Mouse (Mus musculus) liver, embryonic 11.5 days (tissue): ENCODE measurements around the gene Slc27a1. TPM values are rescaled to one million over a fixed set of nuclear protein-coding genes. Genes with fewer than 3 reads are reported as not detected.
"Not testable (repeated sequence)": the region's sequence is repeated elsewhere in the genome, so short reads cannot be mapped to it uniquely, and the experiment has no call there.

Source experiments
- ATAC-seq: fragments of 200-750 bp; cut with Nextera tagmentation; replicated peaks from 2 replicates; pipeline ENCODE4 v1.8.0; 2017; ENCODE audit warnings: moderate number of reproducible peaks, mild to moderate bottlenecking, moderate TSS enrichment, moderate library complexity; ENCODE audit not compliant: low FRiP score
- DNase-seq: peaks from one replicate; pipeline ENCODE4 v3.0.0-alpha.2; 2017; ENCODE audit warnings: low spot score
- H3K27ac ChIP-seq: fragments of 300-500 bp; sonication (generic); 2 replicates; pipeline ENCODE4 v1.5.1; 2014; ENCODE audit warnings: mild to moderate bottlenecking, low read depth, low read length, control low read depth
- H3K27me3 ChIP-seq: fragments of 300-500 bp; sonication (generic); replicated peaks from 2 replicates; pipeline ENCODE4 v1.6.1; 2014; ENCODE audit warnings: low read length, mixed read lengths; ENCODE audit not compliant: control insufficient read depth, insufficient read depth
- H3K36me3 ChIP-seq: fragments of 300-500 bp; sonication (generic); 2 replicates; pipeline ENCODE4 v1.6.1; 2014; ENCODE audit warnings: mild to moderate bottlenecking, low read length, moderate library complexity, mixed read lengths; ENCODE audit not compliant: control insufficient read depth, insufficient read depth
- H3K4me1 ChIP-seq: fragments of 300-500 bp; sonication (generic); replicated peaks from 2 replicates; pipeline ENCODE4 v1.6.1; 2014; ENCODE audit warnings: low read length, mixed read lengths; ENCODE audit not compliant: control insufficient read depth, insufficient read depth
- H3K4me2 ChIP-seq: fragments of 300-500 bp; sonication (generic); 2 replicates; pipeline ENCODE4 v1.6.1; 2014; ENCODE audit warnings: mild to moderate bottlenecking, control low read depth, moderate library complexity
- H3K4me3 ChIP-seq: fragments of 300-500 bp; sonication (generic); 2 replicates; pipeline ENCODE4 v1.5.1; 2014; ENCODE audit warnings: low read depth, low read length, control low read depth
- H3K9ac ChIP-seq: fragments of 300-500 bp; sonication (generic); 2 replicates; pipeline ENCODE4 v1.6.1; 2014; ENCODE audit warnings: low read depth, low read length, control low read depth
- H3K9me3 ChIP-seq: fragments of 300-500 bp; sonication (generic); 2 replicates; pipeline ENCODE4 v1.6.1; 2016; ENCODE audit warnings: low read length, inconsistent platforms, mixed read lengths; ENCODE audit not compliant: control insufficient read depth
- WGBS: fragments of 180-500 bp; shearing (Covaris S2); extraction: QIAGEN DNeasy Blood & Tissue Kit; methylation state at CpG from one replicate; pipeline ENCODE4 v1.1.7; 2014; 5-methylcytosine and 5-hydroxymethylcytosine counted together
- polyA plus RNA-seq: library from polyadenylated mRNA; unstranded; fragments of >200 nt; fragmentation: Nextera tagmentation; extraction: Ambion mirVana; gene quantifications from 2 replicates; pipeline ENCODE4 v1.2.1, GENCODE M21; 2014

Slc27a1 gene
- polyA plus RNA-seq = 6.2 and 7.0 TPM in 2 replicates

DNA sequence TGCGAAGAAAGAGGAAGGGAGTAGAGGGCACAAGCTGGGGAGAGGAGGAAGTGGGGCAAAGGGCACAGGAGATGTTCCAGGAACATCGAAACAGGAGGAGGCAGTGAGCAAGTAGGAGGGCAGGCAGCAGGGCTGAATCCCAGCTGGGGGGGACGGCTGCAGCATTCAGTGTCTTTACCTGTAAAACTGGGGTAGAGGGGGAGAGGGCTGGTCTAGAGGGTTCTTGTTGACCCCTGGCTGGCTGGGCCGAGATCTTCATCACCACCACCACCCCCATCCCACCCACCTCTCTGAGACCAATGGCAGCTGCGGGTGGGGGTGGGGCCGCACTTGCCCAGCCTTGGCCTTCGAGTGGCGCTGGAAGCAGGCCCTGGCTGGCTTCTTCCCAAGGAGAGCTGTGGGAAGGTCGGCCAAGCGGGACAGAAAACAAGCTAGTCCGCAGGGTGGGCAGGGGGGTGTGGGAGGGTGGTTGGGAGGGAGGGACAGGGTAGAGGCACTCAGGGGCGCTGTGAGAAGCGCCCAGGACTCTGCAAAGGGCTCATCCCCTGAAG is at the start of gene Slc27a1:
TSS of gene Slc27a1 (plus strand) at position 496 of the 551 bp plus-strand sequence.
- Histone ChIP-seq H3K27ac (no peak within 1 kb of the TSS), H3K4me1 (peaks cover 8% of the 10 kb centered on the region), H3K36me3 (no peaks in the 10 kb centered on the region), H3K4me3 (peak within 1 kb of the TSS; percentile 67), H3K27me3 (peaks cover 7% of the 10 kb centered on the region), H3K4me2 (peak within 1 kb of the TSS; percentile 94), H3K9ac (0 out of 2 replicates have a peak within 1 kb of the TSS, but pooled peaks have one; percentile 25), H3K9me3 (no peaks in the 10 kb centered on the region)
- ATAC-seq = no peak
- DNase-seq = no peak
- whole genome bisulfite sequencing = 21% methylated on average over 13 of the region's 13 CpGs

DNA sequence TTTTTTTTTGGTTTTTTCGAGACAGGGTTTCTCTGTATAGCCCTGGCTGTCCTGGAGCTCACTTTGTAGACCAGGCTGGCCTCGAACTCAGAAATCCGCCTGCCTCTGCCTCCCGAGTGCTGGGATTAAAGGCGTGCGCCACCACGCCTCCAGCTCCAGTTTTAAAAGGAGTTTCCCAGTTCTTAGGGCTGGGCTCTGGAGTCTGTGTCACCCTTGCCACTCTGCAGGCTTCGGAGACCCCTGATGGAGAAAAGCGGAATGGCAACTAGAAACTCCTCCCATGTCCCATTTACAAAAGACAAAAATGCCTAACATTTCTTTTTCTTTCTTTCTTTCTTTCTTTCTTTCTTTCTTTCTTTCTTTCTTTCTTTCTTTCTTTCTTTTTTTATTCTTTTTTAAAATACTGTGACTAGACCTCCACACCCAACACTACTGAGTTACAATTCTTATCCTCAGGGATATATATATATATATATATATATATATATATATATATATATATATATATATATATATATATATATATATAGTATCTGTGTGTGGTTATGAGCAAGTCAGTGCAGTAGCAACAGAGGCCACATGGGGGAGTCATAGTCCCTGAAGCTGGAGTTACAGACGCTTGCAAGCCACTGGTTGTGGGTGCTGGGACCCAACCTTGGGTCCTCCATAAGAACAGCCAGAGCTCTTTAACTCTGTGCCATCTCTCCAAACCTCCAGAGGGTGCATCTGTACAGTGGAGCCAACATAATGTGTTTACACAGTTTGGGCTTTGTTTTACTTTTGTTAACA is 49.5 kb upstream of the Slc27a1 start:
- not testable (repeated sequence) for H3K4me1 ChIP-seq, DNase-seq, H3K4me3 ChIP-seq, H3K9me3 ChIP-seq, ATAC-seq, H3K36me3 ChIP-seq, H3K27me3 ChIP-seq, H3K9ac ChIP-seq, H3K27ac ChIP-seq, H3K4me2 ChIP-seq
- WGBS = 35% methylated on average over 9 of the region's 10 CpGs

DNA sequence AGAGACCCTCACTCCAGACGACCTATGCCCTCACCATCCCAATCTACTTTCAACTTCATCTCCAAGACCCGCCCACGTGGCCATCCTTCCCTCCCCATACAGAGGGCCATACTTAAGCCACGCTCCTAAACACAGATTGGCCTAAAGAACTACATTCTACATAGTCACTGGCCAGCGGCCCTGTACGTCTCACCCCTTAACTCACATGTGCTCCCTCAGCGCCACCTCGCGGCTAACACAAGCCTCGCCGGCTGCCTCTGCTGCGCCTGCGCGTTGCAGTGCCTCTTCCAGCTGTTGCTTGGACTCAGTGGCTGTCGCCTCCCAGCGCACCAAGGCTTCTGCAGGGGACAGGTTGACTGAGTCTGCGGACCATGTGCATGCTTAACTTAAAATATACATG is 47.0 kb upstream of the Slc27a1 start:
- peaks cover 14% of the 10 kb centered on the region for H3K4me1 ChIP-seq
- DNase-seq (peak; percentile 89), ATAC-seq (peak; percentile 85)
- H3K4me2 ChIP-seq = peak overlapping the region; percentile 11; the same call in 1 of the 2 replicates
- 2% methylated on average over 17 of the region's 17 CpGs for WGBS
- H3K27ac ChIP-seq = no peak overlapping the region
- H3K27me3 ChIP-seq = peaks cover 22% of the 10 kb centered on the region
- H3K9ac ChIP-seq = no peak overlapping the region
- no peak overlapping the region for H3K4me3 ChIP-seq
- H3K9me3 ChIP-seq = no peaks in the 10 kb centered on the region
- H3K36me3 ChIP-seq = no peaks in the 10 kb centered on the region

DNA sequence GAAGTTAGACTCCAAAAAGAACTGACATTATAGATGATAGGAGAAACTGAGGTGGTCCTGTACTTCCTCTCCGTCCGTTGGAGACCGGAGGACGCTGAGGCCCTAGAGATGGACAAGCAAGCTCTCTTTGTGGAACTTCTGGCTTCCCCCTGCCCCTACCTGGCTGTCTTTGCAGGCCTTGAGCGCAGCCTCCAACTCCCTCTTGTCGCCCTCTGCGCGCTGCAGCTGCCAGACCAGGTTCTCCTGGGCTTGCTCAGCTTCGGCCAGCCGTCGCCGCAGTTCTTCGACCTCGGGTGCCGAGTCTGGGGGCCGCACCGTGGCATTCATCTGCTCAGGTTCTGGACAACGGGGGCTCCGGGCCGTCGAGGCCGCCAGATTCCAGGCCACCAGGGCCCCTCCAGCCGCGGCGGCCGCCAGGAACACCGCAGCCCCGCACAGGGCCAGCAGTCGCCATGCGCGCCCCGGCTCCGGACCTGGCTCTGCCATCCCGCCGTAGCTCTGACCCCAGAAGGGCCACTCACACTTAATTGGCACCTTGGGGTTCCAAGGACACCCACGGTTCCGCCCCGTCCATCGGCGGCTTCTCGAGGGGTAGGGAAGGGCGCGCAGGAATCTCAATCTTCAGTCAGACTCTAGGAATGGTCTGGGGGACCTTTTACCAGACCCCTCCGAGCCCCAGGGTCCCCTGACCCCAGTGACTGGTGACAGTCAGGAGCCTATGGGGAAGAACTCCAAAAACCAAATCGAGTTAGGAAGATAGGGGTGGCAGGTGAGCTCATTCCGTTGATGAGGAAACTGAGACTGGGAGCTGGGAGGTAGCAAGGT is 43.2 kb upstream of the Slc27a1 start, which contains the start of gene Ccdc194:
TSS of gene Ccdc194 (minus strand) at position 486 of the 825 bp plus-strand sequence.
- H3K27me3 ChIP-seq = peaks cover 26% of the 10 kb centered on the region
- H3K27ac ChIP-seq = no peak within 1 kb of the TSS
- peak within 1 kb of the TSS; percentile 10; the same call in 1 of the 2 replicates for H3K4me3 ChIP-seq
- ATAC-seq (no peak), DNase-seq (peak; percentile 44)
- 23% methylated on average over 46 of the region's 46 CpGs for WGBS
- peak within 1 kb of the TSS; percentile 45 for H3K4me2 ChIP-seq
- no peaks in the 10 kb centered on the region for H3K36me3 ChIP-seq
- H3K9me3 ChIP-seq = no peaks in the 10 kb centered on the region
- peaks cover 14% of the 10 kb centered on the region for H3K4me1 ChIP-seq
- no peak within 1 kb of the TSS for H3K9ac ChIP-seq

DNA sequence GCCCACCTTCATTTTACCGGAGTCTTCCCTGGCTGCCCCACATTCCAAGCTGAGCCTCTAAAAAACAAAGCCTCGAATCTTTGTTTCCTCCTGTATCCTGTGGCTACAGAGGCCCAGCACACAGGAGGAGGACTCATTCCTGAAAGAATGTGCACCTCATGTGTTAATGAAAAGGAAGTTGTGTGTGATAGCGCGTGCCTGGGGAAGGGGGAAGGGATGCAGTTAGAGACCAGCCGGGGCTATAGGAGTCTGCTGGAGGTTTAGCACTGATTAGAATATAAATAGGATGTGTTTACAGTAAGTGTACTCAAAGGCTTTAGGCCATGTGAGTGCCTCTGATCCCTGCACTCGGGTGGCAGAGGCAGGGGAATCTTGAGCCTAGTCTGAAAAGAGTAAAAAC is 42.4 kb upstream of the Slc27a1 start:
- H3K4me1 ChIP-seq = peaks cover 14% of the 10 kb centered on the region
- H3K4me3 ChIP-seq = no peak overlapping the region
- H3K9ac ChIP-seq = no peak overlapping the region
- WGBS = 9% methylated on average over 6 of the region's 6 CpGs
- DNase-seq = no peak
- ATAC-seq = no peak
- H3K9me3 ChIP-seq = no peaks in the 10 kb centered on the region
- H3K27ac ChIP-seq = no peak overlapping the region
- H3K27me3 ChIP-seq = peaks cover 26% of the 10 kb centered on the region
- no peaks in the 10 kb centered on the region for H3K36me3 ChIP-seq
- H3K4me2 ChIP-seq = no peak overlapping the region

DNA sequence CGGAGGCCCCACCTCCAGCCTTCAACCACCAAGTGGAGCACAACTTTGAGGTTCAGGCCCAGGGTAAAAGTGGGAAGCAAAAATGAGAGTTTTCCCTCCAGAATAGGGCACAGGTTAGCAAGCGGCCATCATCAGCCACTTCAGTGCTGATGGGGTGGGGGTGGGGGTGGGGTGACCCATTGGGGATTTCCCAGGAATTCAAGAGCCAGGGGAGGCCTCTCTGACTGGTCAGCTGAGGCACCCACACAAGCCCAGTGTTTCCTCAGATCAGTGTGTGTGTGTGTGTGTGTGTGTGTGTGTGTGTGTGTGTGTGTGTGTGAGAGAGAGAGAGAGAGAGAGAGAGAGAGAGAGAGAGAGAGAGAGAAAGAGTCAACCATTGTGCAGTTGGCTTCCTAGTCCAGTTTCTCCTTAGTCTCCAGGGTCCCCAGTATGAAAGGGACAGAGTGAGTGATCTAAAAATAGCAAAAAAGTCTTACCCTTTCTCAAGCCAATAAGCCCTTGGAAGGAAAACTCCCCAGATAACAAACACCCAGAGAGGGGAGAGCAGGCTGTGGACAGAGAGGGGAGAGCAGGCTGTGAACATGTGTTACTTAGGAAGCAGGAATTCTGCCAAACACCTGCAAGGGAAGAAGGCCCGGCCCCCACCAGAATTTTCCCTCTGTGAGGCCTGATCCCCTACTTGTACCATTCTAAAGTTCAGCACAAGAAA is 41.4 kb upstream of the Slc27a1 start:
- H3K27ac ChIP-seq = no peak overlapping the region; the same call in 1 of the 2 replicates
- H3K27me3 ChIP-seq = peaks cover 26% of the 10 kb centered on the region
- DNase-seq (no peak), ATAC-seq (no peak)
- H3K9ac ChIP-seq = no peak overlapping the region
- no peaks in the 10 kb centered on the region for H3K36me3 ChIP-seq
- no peak overlapping the region for H3K4me2 ChIP-seq
- WGBS = 41% methylated on average over 3 of the region's 3 CpGs
- no peaks in the 10 kb centered on the region for H3K9me3 ChIP-seq
- peaks cover 14% of the 10 kb centered on the region for H3K4me1 ChIP-seq
- no peak overlapping the region for H3K4me3 ChIP-seq

DNA sequence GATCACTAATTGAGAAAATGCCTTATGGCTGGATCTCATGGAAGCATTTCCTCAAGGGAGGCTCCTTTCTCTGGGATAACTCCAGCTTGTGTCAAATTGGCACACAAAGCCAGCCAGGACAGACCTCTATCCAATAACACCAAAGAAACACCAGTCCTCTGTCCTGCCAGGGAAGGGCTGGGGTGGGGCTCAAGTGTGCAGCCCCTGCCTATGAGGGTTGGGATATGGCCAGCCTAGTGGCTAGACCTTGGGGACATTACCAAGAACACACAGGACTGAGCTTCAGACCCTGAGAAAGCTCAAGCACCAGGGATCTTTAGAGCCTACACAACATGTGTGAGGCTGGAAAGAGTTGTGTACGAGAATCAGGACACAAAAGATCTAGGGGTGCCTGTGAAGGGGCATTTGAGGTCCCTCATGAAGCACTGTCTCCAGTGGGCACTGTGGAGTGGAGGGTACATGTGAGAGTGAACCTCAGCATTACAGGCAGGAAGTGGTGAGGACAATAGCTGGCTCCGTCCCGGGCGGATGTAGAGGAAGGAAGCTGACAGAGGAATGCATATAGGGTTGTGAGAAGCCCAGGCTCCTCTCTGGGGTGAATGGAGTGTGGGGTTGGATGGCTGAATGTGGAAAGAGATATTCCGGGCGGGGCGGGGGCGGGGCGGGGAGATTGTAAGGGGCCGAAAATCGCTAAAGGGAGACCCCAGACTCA is 40.2 kb upstream of the Slc27a1 start:
- H3K4me3 ChIP-seq = no peak overlapping the region
- peaks cover 14% of the 10 kb centered on the region for H3K4me1 ChIP-seq
- 48% methylated on average over 11 of the region's 11 CpGs for WGBS
- no peak overlapping the region for H3K9ac ChIP-seq
- peaks cover 26% of the 10 kb centered on the region for H3K27me3 ChIP-seq
- no peak for DNase-seq
- peak; percentile 51; the same call in 1 of the 2 replicates for ATAC-seq
- H3K9me3 ChIP-seq = no peaks in the 10 kb centered on the region
- H3K4me2 ChIP-seq = no peak overlapping the region
- no peak overlapping the region for H3K27ac ChIP-seq
- H3K36me3 ChIP-seq = no peaks in the 10 kb centered on the region
